Mouse (Mus musculus) kidney, embryonic 16.5 days (tissue): ENCODE data around the gene Rabgap1l. TPM values are rescaled to one million over a fixed set of nuclear protein-coding genes. Genes with fewer than 3 reads are reported as not detected.
"Not testable (repeated sequence)": the region's sequence is repeated elsewhere in the genome, so short reads cannot be mapped to it uniquely, and the experiment has no call there.

ENCODE experiments used
- ATAC-seq: fragments of 200-750 bp; cut with Nextera tagmentation; 2 replicates; pipeline ENCODE4 v1.8.0; 2017; ENCODE audit warnings: moderate TSS enrichment; ENCODE audit not compliant: low FRiP score, low TSS enrichment
- H3K27ac ChIP-seq: fragments of 300-500 bp; sonication (generic); 2 replicates; pipeline ENCODE4 v1.5.1; 2014; ENCODE audit warnings: low read length
- H3K27me3 ChIP-seq: fragments of 300-500 bp; sonication (generic); 2 replicates; pipeline ENCODE4 v1.6.1; 2014; ENCODE audit warnings: low read length, control low read depth, mixed read lengths; ENCODE audit not compliant: insufficient read depth
- H3K36me3 ChIP-seq: fragments of 300-500 bp; sonication (generic); 2 replicates; pipeline ENCODE4 v1.6.1; 2014; ENCODE audit warnings: low read length, control low read depth, mixed read lengths; ENCODE audit not compliant: insufficient read depth
- H3K4me1 ChIP-seq: fragments of 300-500 bp; sonication (generic); 2 replicates; pipeline ENCODE4 v1.6.1; 2014; ENCODE audit warnings: low read length, control low read depth, mixed read lengths; ENCODE audit not compliant: insufficient read depth
- H3K4me2 ChIP-seq: fragments of 300-500 bp; sonication (generic); replicated peaks from 2 replicates; pipeline ENCODE4 v1.6.1; 2014; ENCODE audit warnings: low read depth, low read length
- H3K4me3 ChIP-seq: fragments of 300-500 bp; sonication (generic); 2 replicates; pipeline ENCODE4 v1.5.1; 2014; ENCODE audit warnings: mild to moderate bottlenecking, low read length
- H3K9ac ChIP-seq: fragments of 300-500 bp; sonication (generic); replicated peaks from 2 replicates; pipeline ENCODE4 v1.6.1; 2014; ENCODE audit warnings: low read length
- H3K9me3 ChIP-seq: fragments of 300-500 bp; sonication (generic); 2 replicates; pipeline ENCODE4 v1.6.1; 2016; ENCODE audit warnings: low read length, control low read depth
- WGBS: fragments of 180-500 bp; shearing (Covaris S2); extraction: QIAGEN DNeasy Blood & Tissue Kit; methylation state at CpG from one replicate; pipeline ENCODE4 v1.1.7; 2014; 5-methylcytosine and 5-hydroxymethylcytosine counted together
- polyA plus RNA-seq: library from polyadenylated mRNA; unstranded; fragments of >200 nt; fragmentation: Nextera tagmentation; extraction: Ambion mirVana; gene quantifications from 2 replicates; pipeline ENCODE4 v1.2.1, GENCODE M21; 2015

Rabgap1l gene
- polyA plus RNA-seq, 1 experiment from 2014 or later: 11.4 TPM

GRCm38 (mm10) chr1:160438820-160439219 is 354.2 kb downstream of the Rabgap1l start:
- H3K9ac ChIP-seq: no peak overlapping the region
- ATAC-seq: no peak
- no peak overlapping the region for H3K4me2 ChIP-seq
- no peaks in the 10 kb centered on the region for H3K9me3 ChIP-seq
- WGBS: 67% methylated on average over 4 of the region's 4 CpGs
- no peaks in the 10 kb centered on the region for H3K4me1 ChIP-seq
- H3K27me3 ChIP-seq: no peaks in the 10 kb centered on the region
- H3K4me3 ChIP-seq: no peak overlapping the region
- H3K36me3 ChIP-seq: no peaks in the 10 kb centered on the region
- H3K27ac ChIP-seq: no peak overlapping the region

GRCm38 (mm10) chr1:160417196-160417854 is 375.7 kb downstream of the Rabgap1l start:
- WGBS: 91% methylated on average over 5 of the region's 5 CpGs
- Histone ChIP-seq H3K4me1 (no peaks in the 10 kb centered on the region), H3K4me3 (no peak overlapping the region), H3K9ac (no peak overlapping the region), H3K9me3 (no peaks in the 10 kb centered on the region), H3K4me2 (no peak overlapping the region), H3K27me3 (no peaks in the 10 kb centered on the region), H3K27ac (no peak overlapping the region), H3K36me3 (no peaks in the 10 kb centered on the region)
- no peak for ATAC-seq

GRCm38 (mm10) chr1:160410822-160411221 is 382.2 kb downstream of the Rabgap1l start:
- H3K9me3 ChIP-seq: no peaks in the 10 kb centered on the region
- 0 out of 2 replicates have a peak, but pooled peaks cover 3% of the 10 kb centered on the region for H3K4me1 ChIP-seq
- no peak overlapping the region for H3K4me3 ChIP-seq
- WGBS: 45% methylated on average over 5 of the region's 5 CpGs
- H3K9ac ChIP-seq: no peak overlapping the region
- no peak overlapping the region for H3K27ac ChIP-seq
- ATAC-seq: no peak
- no peaks in the 10 kb centered on the region for H3K36me3 ChIP-seq
- no peak overlapping the region for H3K4me2 ChIP-seq
- H3K27me3 ChIP-seq: no peaks in the 10 kb centered on the region

- H3K9ac ChIP-seq, H3K27ac ChIP-seq, H3K9me3 ChIP-seq, H3K4me2 ChIP-seq, H3K36me3 ChIP-seq, H3K4me3 ChIP-seq, H3K27me3 ChIP-seq, H3K4me1 ChIP-seq, ATAC-seq: not testable (repeated sequence)
- WGBS: 88% methylated on average over 4 of the region's 4 CpGs
Measured at GRCm38 (mm10) chr1:160409689-160410088, 383.3 kb downstream of the Rabgap1l start.

- H3K9me3 ChIP-seq: no peaks in the 10 kb centered on the region
- 0 out of 2 replicates have a peak, but pooled peaks cover 3% of the 10 kb centered on the region for H3K4me1 ChIP-seq
- no peak overlapping the region for H3K4me3 ChIP-seq
- ATAC-seq: no peak
- no peak overlapping the region for H3K4me2 ChIP-seq
- H3K27ac ChIP-seq: no peak overlapping the region
- no peaks in the 10 kb centered on the region for H3K36me3 ChIP-seq
- WGBS: 70% methylated on average over 1 of the region's 1 CpGs
- H3K27me3 ChIP-seq: no peaks in the 10 kb centered on the region
- H3K9ac ChIP-seq: no peak overlapping the region
Measured at GRCm38 (mm10) chr1:160409123-160409522, 383.9 kb downstream of the Rabgap1l start.

- no peaks in the 10 kb centered on the region for H3K9me3 ChIP-seq
- WGBS: 40% methylated on average over 4 of the region's 4 CpGs
Measured at GRCm38 (mm10) chr1:160408302-160408897, 384.6 kb downstream of the Rabgap1l start.

GRCm38 (mm10) chr1:160399428-160399827 is 393.6 kb downstream of the Rabgap1l start:
- Histone ChIP-seq H3K9me3 (no peaks in the 10 kb centered on the region), H3K9ac (no peak overlapping the region), H3K4me3 (no peak overlapping the region), H3K36me3 (no peaks in the 10 kb centered on the region), H3K4me1 (no peaks in the 10 kb centered on the region), H3K27me3 (no peaks in the 10 kb centered on the region), H3K27ac (no peak overlapping the region), H3K4me2 (no peak overlapping the region)
- ATAC-seq: no peak

More at GRCm38 (mm10) chr1:160408302-160408897, 384.6 kb downstream of the Rabgap1l start:
- Histone ChIP-seq H3K4me3 (no peak overlapping the region), H3K36me3 (no peaks in the 10 kb centered on the region), H3K4me2 (no peak overlapping the region), H3K27ac (no peak overlapping the region), H3K27me3 (no peaks in the 10 kb centered on the region), H3K9ac (no peak overlapping the region), H3K4me1 (0 out of 2 replicates have a peak, but pooled peaks cover 3% of the 10 kb centered on the region)
- peak; percentile 35; the same call in 1 of the 2 replicates for ATAC-seq

- no peak for ATAC-seq
- Histone ChIP-seq H3K9ac (no peak overlapping the region), H3K9me3 (no peaks in the 10 kb centered on the region), H3K4me3 (no peak overlapping the region), H3K4me2 (no peak overlapping the region), H3K4me1 (no peaks in the 10 kb centered on the region), H3K27me3 (no peaks in the 10 kb centered on the region), H3K27ac (no peak overlapping the region), H3K36me3 (no peaks in the 10 kb centered on the region)
- WGBS: 74% methylated on average over 2 of the region's 2 CpGs
Measured at GRCm38 (mm10) chr1:160397037-160397436, 396.0 kb downstream of the Rabgap1l start.

- ATAC-seq: no peak
- WGBS: 67% methylated on average over 2 of the region's 2 CpGs
Measured at GRCm38 (mm10) chr1:160387446-160387845, 405.6 kb downstream of the Rabgap1l start.

GRCm38 (mm10) chr1:160378367-160378766 is 414.6 kb downstream of the Rabgap1l start:
- Histone ChIP-seq H3K4me2 (no peak overlapping the region), H3K27ac (no peak overlapping the region), H3K9me3 (no peaks in the 10 kb centered on the region), H3K27me3 (no peaks in the 10 kb centered on the region), H3K4me1 (no peaks in the 10 kb centered on the region), H3K4me3 (no peak overlapping the region), H3K36me3 (no peaks in the 10 kb centered on the region), H3K9ac (no peak overlapping the region)
- WGBS: 100% methylated on average over 1 of the region's 1 CpGs
- no peak for ATAC-seq

More at GRCm38 (mm10) chr1:160387446-160387845, 405.6 kb downstream of the Rabgap1l start:
- Histone ChIP-seq H3K27ac (no peak overlapping the region), H3K9ac (no peak overlapping the region), H3K4me2 (no peak overlapping the region), H3K36me3 (no peaks in the 10 kb centered on the region), H3K9me3 (no peaks in the 10 kb centered on the region), H3K27me3 (no peaks in the 10 kb centered on the region), H3K4me1 (no peaks in the 10 kb centered on the region), H3K4me3 (no peak overlapping the region)
